Mouse (Mus musculus) Patski (cell line): Measurements from ENCODE around the gene Cdkn1b. TPM values are rescaled to one million over a fixed set of nuclear protein-coding genes. Genes with fewer than 3 reads are reported as not detected.

Source experiments
- ATAC-seq: fragments of 100-300 bp; one replicate; pipeline ENCODE4 v1.8.0; 2021
- CTCF ChIA-PET: fragments of 350-600 bp; sonication (Branson Sonifier 250); formaldehyde crosslinking; loops from one replicate; lab custom pipeline; 2022; ENCODE audit warnings: inconsistent platforms; lab: Charles Lee
- POLR2A ChIA-PET: fragments of 350-600 bp; sonication (Branson Sonifier 250); formaldehyde crosslinking; loops from one replicate; lab custom pipeline; 2022; ENCODE audit warnings: antibody characterized with exemption, inconsistent platforms; lab: Charles Lee
- DNase-seq: peaks from one replicate; pipeline ENCODE4 v3.0.0-alpha.2; 2011; ENCODE audit warnings: low read depth, low spot score
- H3K27me3 ChIP-seq: fragments of 371-371 bp; one replicate; pipeline ENCODE4 v1.5.1; 2021
- CTCF ChIP-seq: fragments of 100-300 bp; IDR thresholded peaks from one replicate; pipeline ENCODE4 v1.5.1; 2021
- in situ Hi-C: fragments of 300-500 bp; cut with MboI; formaldehyde crosslinking; loops from 3 replicates; pipeline ENCODE4 v1.11.1; 2018; ENCODE audit warnings: low pct_unique_long_range_greater_than_20kb, mixed read lengths
- polyA plus RNA-seq: library from polyadenylated mRNA; unstranded; gene quantifications from one replicate; pipeline ENCODE4 v1.2.3, GENCODE M21; 2021

Cdkn1b gene
- polyA plus RNA-seq, 1 experiment from 2014 or later, result 76.0 TPM

GRCm38 (mm10) chr6:134921014-134921694, 953 bp downstream of the Cdkn1b start:
- no peaks in the 10 kb centered on the region for H3K27me3 ChIP-seq
- no peak for TF ChIP-seq CTCF
- POLR2A ChIA-PET, result interaction anchor here (0.6 to 1.6 kb wide), 4 partner anchors 9 to 26 kb away, joined by 3 to 5 read pairs (median 4); no protein-coding TSS in a partner anchor
- CTCF ChIA-PET, result interaction anchor here (1.4 to 2.8 kb wide), 2 partner anchors 26 to 63 kb away, joined by 5 to 12 read pairs; no protein-coding TSS in a partner anchor
- DNase-seq (no peak), ATAC-seq (no peak)
- in situ Hi-C loops, result loop anchor here (10.0 kb wide), 1 partner anchor 1884 kb away; the partner anchor contains the start of genes H2afj and Hist4h4

- DNase-seq (no peak), ATAC-seq (no peak)
- in situ Hi-C loops, result loop anchor here (10.0 kb wide), 1 partner anchor 1883 kb away; the partner anchor contains the start of genes H2afj and Hist4h4
- no peaks in the 10 kb centered on the region for H3K27me3 ChIP-seq
- ChIA-PET POLR2A (interaction anchor here (0.5 to 2.3 kb wide), 6 partner anchors 11 to 25 kb away, joined by 3 to 11 read pairs (median 4); partner anchors contain the start of gene Gpr19), CTCF (interaction anchor here (1.1 kb wide), 1 partner anchor 9 kb away, joined by 4 read pairs; no protein-coding TSS in a partner anchor)
- no peak for TF ChIP-seq CTCF
Measured at GRCm38 (mm10) chr6:134921695-134922510, 1.7 kb downstream of the Cdkn1b start.

- ChIA-PET CTCF (interaction anchor here (0.8 to 1.4 kb wide), 3 partner anchors 8 to 46 kb away, joined by 3 to 4 read pairs (median 3); no protein-coding TSS in a partner anchor), POLR2A (interaction anchor here (0.5 to 2.3 kb wide), 6 partner anchors 11 to 24 kb away, joined by 3 to 11 read pairs (median 4); partner anchors contain the start of gene Gpr19)
- no peak for DNase-seq
- TF ChIP-seq CTCF, result no peak
- ATAC-seq, result no peak
- no peaks in the 10 kb centered on the region for H3K27me3 ChIP-seq
- in situ Hi-C loops, result loop anchor here (10.0 kb wide), 1 partner anchor 1882 kb away; the partner anchor contains the start of genes H2afj and Hist4h4
Measured at GRCm38 (mm10) chr6:134922511-134923195, 2.5 kb downstream of the Cdkn1b start.

- no peak for TF ChIP-seq CTCF
- POLR2A ChIA-PET, result interaction anchor here (0.8 to 2.3 kb wide), 4 partner anchors 10 to 25 kb away, joined by 3 to 11 read pairs (median 6); partner anchors contain the start of gene Gpr19
- DNase-seq, result no peak
- CTCF ChIA-PET, result interaction anchor here (0.8 to 1.4 kb wide), 2 partner anchors 23 to 47 kb away, joined by 3 read pairs; no protein-coding TSS in a partner anchor
- no peak for ATAC-seq
- no peaks in the 10 kb centered on the region for H3K27me3 ChIP-seq
- in situ Hi-C loops, result loop anchor here (10.0 kb wide), 1 partner anchor 1881 kb away; the partner anchor contains the start of genes H2afj and Hist4h4
Measured at GRCm38 (mm10) chr6:134923670-134924069, 3.5 kb downstream of the Cdkn1b start.

GRCm38 (mm10) chr6:134924262-134924661, 4.1 kb downstream of the Cdkn1b start:
- CTCF ChIA-PET, result no interaction called here
- POLR2A ChIA-PET, result interaction anchor here (0.9 to 2.3 kb wide), 3 partner anchors 9 to 26 kb away, joined by 3 to 11 read pairs (median 8); partner anchors contain the start of gene Gpr19
- in situ Hi-C loops, result loop anchor here (10.0 kb wide), 1 partner anchor 1881 kb away; the partner anchor contains the start of genes H2afj and Hist4h4
- no peak for ATAC-seq
- no peak for DNase-seq
- TF ChIP-seq CTCF, result no peak
- no peaks in the 10 kb centered on the region for H3K27me3 ChIP-seq

GRCm38 (mm10) chr6:134925673-134926337, 5.6 kb downstream of the Cdkn1b start:
- DNase-seq, result no peak
- ATAC-seq, result no peak
- TF ChIP-seq CTCF, result no peak
- ChIA-PET POLR2A (interaction anchor here (0.5 to 0.8 kb wide), 2 partner anchors 19 to 112 kb away, joined by 3 read pairs; no protein-coding TSS in a partner anchor), CTCF (no interaction called here)
- H3K27me3 ChIP-seq, result no peaks in the 10 kb centered on the region
- in situ Hi-C loops, result loop anchor here (10.0 kb wide), 1 partner anchor 1879 kb away; the partner anchor contains the start of genes H2afj and Hist4h4

- in situ Hi-C loops, result loop anchor here (10.0 kb wide), 1 partner anchor 1878 kb away; the partner anchor contains the start of genes H2afj and Hist4h4
- DNase-seq, result no peak
- POLR2A ChIA-PET, result interaction anchor here (0.5 to 0.9 kb wide), 3 partner anchors 10 to 113 kb away, joined by 3 to 5 read pairs (median 3); no protein-coding TSS in a partner anchor
- TF ChIP-seq CTCF, result no peak
- no peak for ATAC-seq
- H3K27me3 ChIP-seq, result no peaks in the 10 kb centered on the region
- CTCF ChIA-PET, result no interaction called here
Measured at GRCm38 (mm10) chr6:134926338-134926705, 6.1 kb downstream of the Cdkn1b start.

GRCm38 (mm10) chr6:134926803-134927594, 6.8 kb downstream of the Cdkn1b start:
- H3K27me3 ChIP-seq, result no peaks in the 10 kb centered on the region
- POLR2A ChIA-PET, result interaction anchor here (0.8 to 0.9 kb wide), 2 partner anchors 10 to 18 kb away, joined by 3 to 5 read pairs; no protein-coding TSS in a partner anchor
- no peak for ATAC-seq
- no peak for DNase-seq
- in situ Hi-C loops, result loop anchor here (10.0 kb wide), 1 partner anchor 1878 kb away; the partner anchor contains the start of genes H2afj and Hist4h4
- CTCF ChIA-PET, result no interaction called here
- no peak for TF ChIP-seq CTCF
